Mouse (Mus musculus): ENCODE results near the gene Prdx3.

Prdx3 gene

GRCm38 (mm10) chr19:60887637-60888036 is 13.3 kb upstream of the Prdx3 start:
- ChIA-PET POLR2A (interaction anchor here in 2 of 4 experiments (0.6 to 2.2 kb wide), 6 partner anchors 13 to 243 kb away, joined by 3 to 8 read pairs (median 6); partner anchors contain the start of genes Fam45a (in 1 of the 2) and Prdx3 (in 1 of the 2)), CTCF (interaction anchor here in 1 of 4 experiments (0.8 kb wide), 1 partner anchor 50 kb away, joined by 3 read pairs; no protein-coding TSS in a partner anchor)

GRCm38 (mm10) chr19:60883129-60883528 is 8.8 kb upstream of the Prdx3 start:
- ChIA-PET POLR2A (interaction anchor here in 3 of 4 experiments (0.6 to 3.1 kb wide), 5 partner anchors 8 to 257 kb away, joined by 3 to 12 read pairs (median 3); partner anchors contain the start of genes Prdx3 (in 2 of the 3) and Zfp950 (in 1 of the 3)), CTCF (interaction anchor here (0.5 to 1.8 kb wide), 16 partner anchors 9 to 382 kb away, joined by 3 to 32 read pairs (median 6); partner anchors contain the start of gene Prdx3 (in 2 of the 4))

- CTCF ChIA-PET, result interaction anchor here in 1 of 4 experiments (1.2 kb wide), 1 partner anchor 16 kb away, joined by 3 read pairs; no protein-coding TSS in a partner anchor
Measured at GRCm38 (mm10) chr19:60873501-60873900, 855 bp downstream of the Prdx3 start.

GRCm38 (mm10) chr19:60872272-60872671 is 2.1 kb downstream of the Prdx3 start:
- CTCF ChIA-PET, result no interaction called here
- POLR2A ChIA-PET, result interaction anchor here in 2 of 4 experiments (1.0 to 1.1 kb wide), 2 partner anchors 15 to 17 kb away, joined by 3 to 4 read pairs; partner anchors contain the start of gene Grk5 (in 1 of the 2)

More at GRCm38 (mm10) chr19:60873501-60873900, 855 bp downstream of the Prdx3 start:
- POLR2A ChIA-PET, result interaction anchor here in 3 of 4 experiments (0.6 to 2.7 kb wide), 16 partner anchors 9 to 354 kb away, joined by 3 to 27 read pairs (median 5); partner anchors contain the start of genes Grk5 (in 3 of the 3) and Fam45a (in 1 of the 3)

- ChIA-PET CTCF (no interaction called here), POLR2A (interaction anchor here in 2 of 4 experiments (1.0 to 1.1 kb wide), 3 partner anchors 9 to 18 kb away, joined by 3 to 5 read pairs (median 4); partner anchors contain the start of gene Grk5 (in 1 of the 2))
Measured at GRCm38 (mm10) chr19:60871366-60871765, 3.0 kb downstream of the Prdx3 start.

GRCm38 (mm10) chr19:60870489-60870888 is 3.9 kb downstream of the Prdx3 start:
- POLR2A ChIA-PET, result interaction anchor here in 1 of 4 experiments (0.6 kb wide), 1 partner anchor 281 kb away, joined by 4 read pairs; no protein-coding TSS in a partner anchor
- CTCF ChIA-PET, result interaction anchor here in 3 of 4 experiments (0.6 to 1.0 kb wide), 5 partner anchors 19 to 224 kb away, joined by 3 to 4 read pairs (median 3); partner anchors contain the start of gene Grk5 (in 1 of the 3)

GRCm38 (mm10) chr19:60866169-60866568 is 8.2 kb downstream of the Prdx3 start:
- ChIA-PET CTCF (interaction anchor here in 1 of 4 experiments (0.6 kb wide), 1 partner anchor 11 kb away, joined by 3 read pairs; no protein-coding TSS in a partner anchor), POLR2A (interaction anchor here in 1 of 4 experiments (0.6 kb wide), 1 partner anchor 78 kb away, joined by 3 read pairs; no protein-coding TSS in a partner anchor)

- ChIA-PET POLR2A (interaction anchor here in 2 of 4 experiments (1.0 to 1.1 kb wide), 5 partner anchors 10 to 49 kb away, joined by 3 to 7 read pairs (median 3); partner anchors contain the start of gene Prdx3 (in 1 of the 2)), CTCF (no interaction called here)
Measured at GRCm38 (mm10) chr19:60860868-60861700, 13.3 kb downstream of the Prdx3 start, which contains the start of gene Sfxn4. Sfxn4 (minus strand) TSS chr19:60861479.

- ChIA-PET CTCF (no interaction called here), POLR2A (interaction anchor here in 1 of 4 experiments (0.9 kb wide), 1 partner anchor 34 kb away, joined by 3 read pairs; no protein-coding TSS in a partner anchor)
Measured at GRCm38 (mm10) chr19:60845731-60846130, 28.6 kb downstream of the Prdx3 start.

- CTCF ChIA-PET, result no interaction called here
- POLR2A ChIA-PET, result no interaction called here
Measured at GRCm38 (mm10) chr19:60843324-60843723, 31.0 kb downstream of the Prdx3 start.

- ChIA-PET POLR2A (interaction anchor here in 3 of 4 experiments (0.7 to 1.9 kb wide), 3 partner anchors 11 to 257 kb away, joined by 3 to 6 read pairs (median 5); partner anchors contain the start of genes Cacul1 (in 1 of the 3) and Grk5 (in 1 of the 3)), CTCF (interaction anchor here (0.6 to 3.1 kb wide), 19 partner anchors 9 to 1523 kb away, joined by 3 to 19 read pairs (median 4); no protein-coding TSS in a partner anchor)
Measured at GRCm38 (mm10) chr19:60837747-60838146, 36.6 kb downstream of the Prdx3 start.

- CTCF ChIA-PET, result interaction anchor here in 1 of 4 experiments (0.6 kb wide), 1 partner anchor 266 kb away, joined by 3 read pairs; no protein-coding TSS in a partner anchor
- POLR2A ChIA-PET, result interaction anchor here in 1 of 4 experiments (1.0 to 2.2 kb wide), 3 partner anchors 8 to 60 kb away, joined by 3 to 7 read pairs (median 5); no protein-coding TSS in a partner anchor
Measured at GRCm38 (mm10) chr19:60818677-60819076, 55.7 kb downstream of the Prdx3 start.

Data from embryonic stem cell, embryonic (primary cell).